Mouse (Mus musculus): ENCODE data around the gene Xrcc3. TPM values are rescaled to one million over a fixed set of nuclear protein-coding genes. Genes with fewer than 3 reads are reported as not detected.

Xrcc3 gene
- total RNA-seq, 2 experiments from 2014 or later = 3.7 to 4.7 TPM

DNA sequence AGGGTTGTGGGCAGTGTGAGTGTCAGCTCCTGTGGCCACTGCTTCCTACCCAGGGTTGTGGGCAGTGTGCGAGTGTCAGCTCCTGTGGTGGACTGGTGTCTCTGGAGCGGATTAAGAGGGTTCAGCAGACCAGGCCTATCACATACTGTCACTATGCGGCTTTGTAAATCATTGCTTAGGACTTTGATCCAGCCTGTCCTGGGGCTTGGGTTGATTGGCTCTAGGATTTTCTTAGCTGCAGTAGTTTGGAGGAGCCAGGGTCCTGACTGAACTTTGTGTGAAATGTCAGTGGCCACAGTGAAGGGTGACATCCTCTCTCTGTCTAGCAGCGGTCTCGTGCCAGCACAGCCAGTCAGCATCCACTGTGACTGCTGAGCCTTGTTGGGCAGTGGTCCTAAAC lies 23.6 kb downstream of the Xrcc3 start:
- DNase-seq (ENCODE audit: low spot score in 2 of 2) = no peak
- intact Hi-C loops (cut with DNase I) = no loop called here

DNA sequence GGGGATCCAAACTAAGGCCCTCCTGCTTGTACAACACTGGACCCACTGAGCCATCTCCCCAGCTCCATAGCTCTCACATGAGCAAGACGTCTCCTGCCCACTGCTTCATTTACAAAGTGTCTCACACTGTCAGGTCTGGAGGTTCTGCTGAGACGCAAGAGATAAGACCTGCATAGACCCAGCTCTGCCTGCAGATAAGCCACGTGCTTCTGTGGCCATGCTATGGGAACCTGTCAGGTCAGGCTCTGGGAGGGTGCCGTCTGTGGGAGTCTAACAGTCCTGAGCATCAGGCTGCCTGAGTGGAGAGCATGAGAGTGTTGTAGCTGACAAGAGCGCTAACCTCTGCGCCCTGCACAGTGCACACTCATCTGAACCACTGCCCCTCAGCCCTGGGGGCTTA lies 26.7 kb downstream of the Xrcc3 start:
- DNase-seq (ENCODE audit: low spot score in 2 of 2) = no peak
- intact Hi-C loops (cut with DNase I) = no loop called here

DNA sequence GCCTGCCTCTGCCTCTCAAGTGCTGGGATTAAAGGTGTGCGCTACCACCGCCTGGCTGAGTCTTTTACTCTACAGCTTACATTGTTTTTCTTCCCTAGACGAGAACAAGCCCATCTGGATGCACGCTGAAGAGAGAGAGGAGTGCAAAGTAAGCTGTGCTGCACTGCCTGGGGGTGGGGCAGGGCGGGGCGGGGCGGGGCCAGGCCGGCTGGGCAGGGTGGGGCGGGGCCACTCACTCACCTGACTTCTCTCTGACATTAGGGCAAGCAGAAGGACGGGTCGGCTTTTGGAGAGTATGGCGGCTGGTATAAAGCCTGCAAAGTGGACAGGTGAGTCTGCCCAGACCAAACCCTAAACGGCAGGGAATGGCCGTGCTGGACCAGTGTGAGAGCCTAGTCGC lies 28.5 kb downstream of the Xrcc3 start:
- intact Hi-C loops (cut with DNase I) = no loop called here
- DNase-seq (ENCODE audit: low spot score in 2 of 2) = no peak

DNA sequence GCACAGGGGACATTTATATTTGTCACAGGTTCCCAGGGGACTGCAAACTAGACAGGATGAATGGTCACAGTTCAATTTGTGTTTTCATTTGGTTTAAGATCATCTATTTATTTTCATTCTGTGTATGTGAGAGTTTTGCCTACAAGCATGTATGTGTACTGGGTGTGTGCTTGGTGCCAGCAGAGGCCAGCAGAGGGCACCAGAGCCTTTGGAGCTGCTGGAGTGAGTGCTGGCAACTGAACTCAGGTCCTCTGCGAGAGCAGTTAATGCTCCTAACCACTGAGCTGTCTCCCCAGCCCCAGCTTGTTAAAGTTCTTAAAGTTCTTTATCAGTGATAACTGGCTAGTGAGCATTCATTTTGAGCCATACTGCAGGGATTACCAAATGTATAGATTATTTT lies 34.1 kb downstream of the Xrcc3 start:
- DNase-seq (ENCODE audit: low spot score in 2 of 2) = no peak
- intact Hi-C loops (cut with DNase I) = no loop called here

DNA sequence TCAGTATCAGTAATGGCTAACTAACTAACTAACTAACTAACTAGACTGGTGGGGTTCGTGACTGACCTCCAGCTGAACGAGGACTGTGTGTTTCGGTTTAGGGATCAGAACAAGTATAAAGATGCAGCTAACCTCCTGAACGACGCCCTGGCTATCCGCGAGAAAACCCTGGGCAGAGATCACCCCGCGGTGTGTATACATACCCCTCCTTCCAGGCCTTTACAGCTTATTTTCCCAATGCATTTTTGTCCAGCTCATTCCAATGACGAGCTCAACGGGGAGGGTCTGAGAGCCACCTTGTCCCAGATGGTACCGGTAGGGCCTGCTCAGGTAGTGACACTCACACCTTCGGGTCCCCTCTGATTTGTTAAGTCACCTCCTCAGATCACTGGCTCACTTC lies 35.8 kb downstream of the Xrcc3 start:
- intact Hi-C loops (cut with DNase I) = no loop called here
- DNase-seq (ENCODE audit: low spot score in 2 of 2) = no peak

DNA sequence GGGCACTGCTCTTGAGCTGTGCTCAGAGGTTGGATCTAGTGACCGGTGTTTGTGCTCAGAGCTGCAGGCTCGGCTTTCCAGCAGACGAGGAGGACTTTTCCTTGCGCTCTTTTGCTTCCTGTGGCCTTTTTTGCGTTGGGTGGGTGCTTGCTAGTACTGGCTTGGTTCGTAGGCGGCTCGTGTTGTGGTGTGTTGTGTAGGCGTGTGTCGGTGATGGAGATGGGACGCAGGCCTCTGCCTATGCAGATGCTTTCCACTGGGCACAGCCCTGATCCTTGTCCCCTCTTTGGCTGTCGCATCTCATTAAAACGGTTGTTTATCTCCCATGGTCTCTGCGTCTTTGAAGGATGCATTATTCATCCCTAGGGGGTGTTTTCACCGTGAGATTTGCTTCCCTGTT lies 38.8 kb downstream of the Xrcc3 start:
- DNase-seq (ENCODE audit: low spot score in 2 of 2) = no peak
- intact Hi-C loops (cut with DNase I) = no loop called here

DNA sequence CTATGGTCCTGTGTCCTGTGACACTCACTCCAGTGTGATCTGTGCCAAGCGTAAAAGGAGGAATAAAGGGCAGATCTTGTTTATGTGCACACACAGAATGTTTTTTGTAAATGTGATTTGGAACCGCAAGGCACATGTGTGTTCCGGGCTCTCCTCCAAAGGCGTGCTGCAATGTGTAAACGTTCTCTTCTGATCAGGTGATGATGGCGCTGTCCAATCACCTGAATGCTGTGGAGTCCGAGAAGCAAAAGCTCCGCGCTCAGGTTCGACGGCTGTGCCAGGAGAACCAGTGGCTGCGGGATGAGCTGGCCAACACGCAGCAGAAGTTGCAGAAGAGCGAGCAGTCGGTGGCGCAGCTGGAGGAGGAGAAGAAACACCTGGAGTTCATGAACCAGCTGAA lies 39.5 kb downstream of the Xrcc3 start:
- no peak for DNase-seq (ENCODE audit: low spot score in 2 of 2)
- intact Hi-C loops (cut with DNase I) = no loop called here

DNA sequence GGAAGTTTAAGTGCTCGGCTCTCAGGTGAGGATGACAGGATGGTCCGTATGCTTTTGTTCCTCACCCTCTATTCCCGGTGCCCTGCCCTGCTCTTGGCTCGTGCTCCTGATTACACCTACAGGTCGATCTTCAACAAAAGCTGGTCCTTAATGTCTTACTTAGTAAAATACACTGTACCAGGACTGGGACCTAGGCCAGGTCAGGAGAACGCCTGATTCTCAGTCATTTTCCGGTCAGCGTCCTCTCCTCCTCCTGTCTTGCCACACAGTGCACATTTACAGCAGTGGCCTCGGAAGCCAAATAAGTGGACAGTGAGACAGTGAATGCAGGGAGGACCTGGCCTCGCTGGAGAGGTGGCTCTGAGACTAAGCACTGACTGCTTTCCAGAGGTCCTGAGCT lies 43.0 kb downstream of the Xrcc3 start:
- DNase-seq (ENCODE audit: low spot score in 2 of 2) = no peak
- intact Hi-C loops (cut with DNase I) = no loop called here

DNA sequence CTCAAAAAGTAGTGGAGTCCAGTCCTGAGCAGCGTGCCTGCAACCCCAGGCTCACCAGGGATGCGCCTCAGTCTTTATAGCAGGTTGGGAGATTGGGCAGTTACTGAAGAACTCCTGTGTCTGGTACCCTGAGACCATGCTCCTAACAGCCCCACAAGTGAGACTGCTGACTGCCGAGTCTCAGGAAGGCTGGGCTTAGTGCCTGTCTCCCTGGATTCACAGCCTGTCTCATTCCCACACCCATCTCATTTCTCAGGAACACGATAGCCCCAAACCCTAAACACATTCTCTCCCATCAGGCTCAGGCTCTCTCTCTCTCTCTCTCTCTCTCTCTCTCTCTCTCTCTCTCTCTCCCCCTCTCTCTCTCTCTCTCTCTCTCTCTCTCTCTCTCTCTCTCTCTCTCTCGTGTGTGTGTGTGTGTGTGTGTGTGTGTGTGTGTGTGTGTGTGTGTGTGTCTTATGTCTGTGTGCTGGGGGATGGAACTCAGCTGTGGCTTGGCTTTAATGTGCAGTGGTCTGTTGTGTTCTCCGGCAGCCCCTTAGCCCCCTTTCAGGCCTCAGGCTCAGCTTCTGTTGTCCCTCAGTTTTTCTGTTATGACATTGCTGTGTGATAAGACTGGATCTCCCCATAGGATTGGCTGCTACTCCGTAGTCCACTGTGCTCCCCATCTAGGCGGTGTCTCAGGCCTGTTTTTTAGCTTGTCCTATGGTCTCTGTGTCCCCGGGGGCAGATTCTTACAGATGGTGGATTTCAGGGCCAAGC lies 43.7 kb downstream of the Xrcc3 start:
- DNase-seq (ENCODE audit: low spot score in 2 of 2) = no peak
- intact Hi-C loops (cut with DNase I) = no loop called here

DNA sequence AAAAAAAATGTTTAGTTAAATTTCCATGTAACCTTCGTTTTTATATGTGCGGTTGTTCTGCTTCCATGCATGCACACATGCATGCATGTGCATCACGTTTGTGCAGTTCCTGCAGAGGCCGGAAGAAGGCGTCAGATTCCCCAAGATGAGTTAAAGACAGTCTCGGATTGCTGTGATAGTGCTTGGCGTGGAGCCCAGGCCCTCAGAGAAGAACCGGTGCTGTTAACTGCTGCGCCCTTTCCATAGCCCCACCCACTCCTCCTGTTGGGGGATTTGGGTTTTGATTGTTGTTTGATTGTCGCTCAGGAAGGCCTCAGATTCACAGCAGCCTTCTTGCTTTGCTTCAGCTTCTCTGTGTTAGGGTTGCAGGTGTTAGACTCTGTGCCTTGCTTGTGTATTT lies 44.4 kb downstream of the Xrcc3 start:
- intact Hi-C loops (cut with DNase I) = no loop called here
- peak; percentile 36 to 81 for DNase-seq (ENCODE audit: low spot score in 2 of 2)

DNA sequence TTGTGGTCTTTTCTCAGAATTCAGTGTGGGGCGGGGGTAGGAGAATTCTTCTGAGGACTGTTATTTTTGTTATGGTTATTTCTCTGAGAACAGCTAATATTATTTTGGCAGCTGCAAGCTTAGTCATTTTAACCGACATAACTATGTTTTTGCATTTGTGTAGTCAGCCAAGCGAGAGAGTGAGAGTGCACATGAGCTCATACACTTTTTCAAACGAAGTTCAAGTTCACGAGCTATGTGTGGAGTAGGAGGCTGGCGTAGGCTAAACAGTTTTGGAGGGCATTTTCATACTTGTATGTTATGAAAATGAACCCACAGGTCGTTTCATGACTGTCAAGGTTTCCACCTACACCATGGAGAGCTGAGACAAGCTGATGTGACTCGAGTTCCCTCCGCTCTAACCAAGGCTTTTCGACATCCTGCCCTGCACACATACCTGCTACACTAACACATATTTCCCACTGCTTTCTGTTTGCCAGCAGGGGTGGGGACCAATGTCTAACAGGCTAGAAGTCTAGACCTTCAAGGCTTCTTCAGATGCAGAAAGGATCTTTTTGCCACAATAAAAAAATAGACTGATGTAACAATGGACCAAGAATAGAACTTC lies 45.2 kb downstream of the Xrcc3 start:
- intact Hi-C loops (cut with DNase I) = no loop called here
- DNase-seq (ENCODE audit: low spot score in 2 of 2) = no peak

DNA sequence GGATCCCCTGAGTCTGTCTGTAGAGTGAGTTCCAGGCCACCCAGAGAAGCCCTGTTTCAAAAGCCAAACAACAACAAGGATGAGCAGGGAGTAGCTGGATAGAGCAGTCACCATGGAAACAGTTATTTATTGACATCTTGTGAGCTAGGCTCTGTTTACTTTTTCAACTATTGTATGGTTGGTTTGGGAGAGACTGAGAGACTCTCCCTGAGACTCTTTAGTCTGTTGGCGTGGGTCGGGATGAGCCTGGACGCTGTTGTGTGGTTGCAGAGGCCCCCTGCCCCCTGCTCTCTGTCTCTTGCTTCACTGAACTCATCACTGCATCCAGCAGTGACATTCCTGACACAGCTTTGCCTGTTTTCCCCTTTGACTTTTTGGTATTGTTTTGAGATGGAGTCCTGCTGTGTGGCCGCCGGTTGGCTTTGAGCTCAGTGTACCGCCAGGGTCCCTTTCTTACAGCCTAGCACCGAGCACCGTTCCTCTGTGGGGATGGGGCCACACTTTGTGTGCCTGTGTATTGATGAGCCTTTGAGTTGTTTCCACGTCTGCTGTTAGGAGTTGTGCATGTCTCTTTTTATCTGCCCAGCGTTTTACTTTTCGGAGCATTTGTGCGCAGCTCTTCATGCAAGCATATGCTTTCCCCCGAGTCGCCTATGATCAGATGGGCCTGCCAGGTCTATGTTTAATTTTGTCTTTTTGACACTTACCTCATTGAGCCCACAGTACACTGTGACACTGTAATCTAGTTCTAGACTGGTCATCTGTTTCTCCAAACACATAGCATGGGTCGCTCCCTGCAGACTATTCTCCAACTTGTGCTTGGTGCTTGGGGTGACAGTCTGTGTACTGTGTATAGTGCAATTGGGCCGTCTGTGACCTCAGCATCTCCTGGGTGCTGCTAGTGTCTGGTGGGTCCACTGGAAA lies 47.1 kb downstream of the Xrcc3 start:
- DNase-seq (ENCODE audit: low spot score in 2 of 2) = no peak
- intact Hi-C loops (cut with DNase I) = no loop called here

DNA sequence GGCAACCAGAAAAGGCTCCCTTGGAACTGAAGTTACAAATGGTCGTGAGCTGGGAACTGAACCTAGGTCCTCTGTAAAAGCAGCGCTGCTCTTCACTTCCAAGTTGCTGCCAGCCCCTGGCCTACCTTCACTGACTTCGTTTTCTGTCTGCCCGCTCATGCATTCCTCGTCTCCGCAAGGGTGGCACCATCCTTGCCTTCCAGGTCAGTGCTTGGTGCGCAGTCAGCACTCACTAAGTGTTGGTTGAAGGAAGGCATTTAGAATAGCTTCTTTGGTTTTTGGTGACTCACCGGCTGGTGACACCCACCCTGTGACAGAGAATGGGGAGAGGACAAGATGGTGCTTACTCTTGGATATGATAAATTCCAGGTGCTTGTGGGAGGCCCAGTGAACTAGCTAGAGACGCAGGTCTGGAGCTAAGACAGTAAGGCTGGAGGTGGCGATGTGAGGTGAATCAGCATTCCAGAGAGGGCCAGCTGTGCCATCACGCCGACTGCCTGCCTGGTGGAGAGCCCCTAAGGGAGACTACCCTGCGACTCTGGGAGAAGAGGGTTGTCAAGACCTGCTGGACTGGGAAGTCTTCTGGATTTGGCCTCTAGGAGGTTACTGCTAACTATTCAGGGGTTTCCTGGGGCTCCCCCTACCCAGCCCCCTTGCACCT lies 50.9 kb downstream of the Xrcc3 start:
- no peak for DNase-seq (ENCODE audit: low spot score in 2 of 2)

DNA sequence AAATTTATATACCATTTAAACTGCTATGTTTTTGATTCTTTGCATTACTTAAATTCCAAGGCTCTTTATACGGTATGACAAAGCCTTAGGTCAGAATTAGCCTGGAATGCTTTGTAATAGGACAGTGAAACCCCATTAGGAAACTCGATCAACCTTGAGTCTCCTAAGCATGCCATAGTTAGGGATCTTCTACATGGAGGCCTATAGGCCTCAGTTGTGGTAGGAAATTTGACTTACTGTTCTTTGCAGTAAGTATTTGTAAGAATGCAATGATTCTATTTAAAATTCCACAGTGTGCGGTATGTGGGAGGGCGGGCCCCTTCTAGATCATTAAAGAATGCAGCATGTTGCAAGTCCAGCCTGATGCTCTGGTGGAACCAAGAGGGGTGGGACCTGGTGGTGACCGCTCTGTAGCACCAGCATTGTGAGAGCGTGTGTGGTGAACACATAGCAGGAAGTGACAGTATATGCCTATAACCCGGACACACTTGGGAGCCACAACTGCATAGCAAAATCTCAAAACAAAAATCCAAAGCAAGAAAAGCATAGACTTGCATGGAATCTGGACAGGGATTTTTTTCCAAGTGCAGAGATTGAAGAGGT lies 53.3 kb downstream of the Xrcc3 start:
- intact Hi-C loops (cut with DNase I) = no loop called here
- no peak for DNase-seq (ENCODE audit: low spot score in 2 of 2)

More for the DNA sequence above, 50.9 kb downstream of the Xrcc3 start:
- intact Hi-C loops (cut with DNase I) = no loop called here

DNA sequence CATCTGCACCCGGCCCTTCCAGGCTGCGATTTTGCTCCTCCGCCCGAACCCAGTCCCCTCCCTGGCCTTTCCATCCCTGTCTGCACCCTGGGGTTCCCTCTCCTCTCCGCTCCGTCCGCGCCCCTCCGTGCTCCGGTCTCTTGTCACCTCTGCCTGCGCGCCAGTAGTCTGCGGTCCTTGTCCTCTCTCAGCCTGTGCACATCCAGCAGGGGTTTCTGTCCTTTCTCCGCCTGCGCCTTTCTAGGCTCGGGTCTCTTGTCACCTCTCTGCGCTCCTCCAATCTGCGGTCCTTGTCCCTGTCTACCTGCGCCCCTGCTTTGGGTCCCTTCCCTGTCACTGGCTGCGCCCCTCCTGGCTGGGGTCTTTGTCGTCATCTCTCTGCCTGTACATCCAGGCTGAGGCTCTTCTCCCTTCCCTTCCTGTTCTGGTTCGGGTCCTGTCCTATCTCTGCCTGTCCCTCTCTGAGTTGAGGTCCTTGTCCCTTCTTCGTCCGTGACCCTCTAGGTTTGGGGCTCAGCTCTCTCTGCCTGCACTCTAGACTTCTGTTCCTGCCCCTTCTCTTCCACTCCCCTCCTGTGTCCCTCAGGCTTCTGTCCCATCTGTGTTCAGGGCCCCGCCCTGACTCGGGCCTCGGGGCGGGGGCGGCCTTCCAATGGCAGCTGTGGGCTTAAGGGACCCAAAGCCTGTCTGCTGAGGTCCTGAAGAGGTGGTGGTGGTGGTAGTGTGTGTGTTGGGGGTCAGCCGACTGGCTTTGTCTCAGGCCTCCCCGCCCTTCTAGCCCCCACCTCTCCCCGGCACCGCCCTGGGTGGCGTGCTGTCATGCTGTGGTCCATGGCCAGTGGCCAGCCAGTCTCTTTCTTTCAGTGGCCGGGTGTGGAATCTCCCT lies 54.3 kb downstream of the Xrcc3 start:
- intact Hi-C loops (cut with DNase I) = no loop called here
- peak; percentile 27 to 43 for DNase-seq (ENCODE audit: low spot score in 2 of 2)

DNA sequence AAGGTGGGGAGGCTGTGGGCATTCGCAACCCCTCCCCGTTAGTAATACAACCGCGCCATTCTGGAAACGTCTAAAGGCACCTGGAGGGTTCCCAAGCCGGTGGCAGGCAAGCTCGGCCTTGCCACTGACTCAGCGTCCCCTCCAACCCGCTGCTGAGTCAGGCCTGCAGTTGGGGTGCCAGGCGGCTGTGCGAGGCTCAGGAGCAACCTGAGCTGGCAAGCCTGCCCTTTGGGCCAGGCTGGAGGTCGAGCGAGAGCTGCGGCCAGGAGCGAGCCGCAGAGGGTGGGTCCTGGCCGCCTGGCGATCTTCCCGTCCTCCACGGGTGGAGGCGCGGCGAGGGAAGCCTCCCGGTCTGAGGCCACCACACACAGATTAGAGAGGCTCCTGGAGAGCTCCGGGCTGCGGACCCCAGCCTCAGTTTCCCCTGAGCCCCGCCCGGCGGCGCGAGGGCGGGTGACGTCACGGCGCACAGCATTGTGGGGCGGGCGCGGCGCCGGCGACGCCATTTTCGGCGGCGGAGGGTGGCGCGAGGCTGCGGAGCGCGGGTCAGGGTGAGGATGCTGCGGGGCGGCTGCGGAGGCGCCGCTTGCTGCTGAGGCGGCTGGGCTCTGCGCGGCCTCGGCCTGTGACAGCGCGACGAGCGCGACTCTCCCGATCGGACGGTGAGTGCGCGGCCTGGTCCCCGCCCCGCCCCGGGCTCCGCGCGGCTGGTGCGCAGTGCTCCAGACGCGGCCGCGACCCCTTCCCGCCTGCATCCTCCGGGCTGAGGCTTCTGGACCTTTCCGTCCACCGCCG lies 55.1 kb downstream of the Xrcc3 start, which contains the start of gene Klc1:
Gene Klc1, plus strand, starts transcription at position 469 of the 795 bp plus-strand sequence.
- peak; percentile 62 to 82 for DNase-seq (ENCODE audit: low spot score in 2 of 2)
- intact Hi-C loops (cut with DNase I) = no loop called here

DNA sequence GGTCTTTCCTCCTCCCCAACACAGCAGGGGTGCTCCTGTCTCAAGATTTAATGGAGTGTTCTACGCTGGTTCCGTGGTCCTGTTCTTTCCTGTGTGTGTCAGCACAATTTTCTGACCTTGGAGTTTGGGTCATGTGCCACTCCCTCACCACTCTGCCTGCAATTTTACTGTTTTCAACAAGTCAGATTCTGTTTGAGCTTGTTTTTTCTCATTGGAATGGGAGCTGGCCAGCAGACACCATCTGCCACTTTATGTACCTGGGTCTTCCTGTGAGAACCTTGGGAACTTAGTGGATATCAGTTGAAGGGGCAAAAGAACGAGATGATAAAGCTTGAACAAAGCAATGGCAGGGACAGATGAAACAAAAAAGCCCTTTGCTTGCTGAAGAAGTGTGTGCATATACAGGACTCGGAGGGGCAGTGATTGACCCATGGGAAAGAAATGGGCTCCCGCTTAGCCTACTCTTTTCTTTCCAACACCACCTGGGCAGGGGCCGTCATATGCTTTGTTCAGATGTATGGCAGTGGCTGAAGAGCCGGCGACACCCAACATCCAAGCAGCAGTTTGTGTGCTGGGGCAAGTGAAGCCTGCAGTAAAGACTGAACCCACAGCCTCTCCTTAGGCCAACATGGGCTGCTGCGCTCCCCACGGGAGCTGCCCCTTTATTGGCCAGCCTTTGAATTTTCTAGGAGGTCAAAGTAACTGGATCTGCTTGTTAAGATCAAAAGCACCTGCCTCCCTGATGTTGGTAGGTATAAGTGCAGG lies 55.9 kb downstream of the Xrcc3 start:
- no peak for DNase-seq (ENCODE audit: low spot score in 2 of 2)
- intact Hi-C loops (cut with DNase I) = no loop called here

Measured in left cerebral cortex, postnatal 14 days (tissue).